Mouse (Mus musculus) right cerebral cortex, adult 2 months (tissue): ENCODE data around the gene Sema3c.

Experiments used
- DNase-seq, 2 experiments: peaks; one replicate each; pipeline ENCODE4 v3.0.0; 2021 to 2022; ENCODE audit warnings: low spot score in 2 of 2

Sema3c gene

DNA sequence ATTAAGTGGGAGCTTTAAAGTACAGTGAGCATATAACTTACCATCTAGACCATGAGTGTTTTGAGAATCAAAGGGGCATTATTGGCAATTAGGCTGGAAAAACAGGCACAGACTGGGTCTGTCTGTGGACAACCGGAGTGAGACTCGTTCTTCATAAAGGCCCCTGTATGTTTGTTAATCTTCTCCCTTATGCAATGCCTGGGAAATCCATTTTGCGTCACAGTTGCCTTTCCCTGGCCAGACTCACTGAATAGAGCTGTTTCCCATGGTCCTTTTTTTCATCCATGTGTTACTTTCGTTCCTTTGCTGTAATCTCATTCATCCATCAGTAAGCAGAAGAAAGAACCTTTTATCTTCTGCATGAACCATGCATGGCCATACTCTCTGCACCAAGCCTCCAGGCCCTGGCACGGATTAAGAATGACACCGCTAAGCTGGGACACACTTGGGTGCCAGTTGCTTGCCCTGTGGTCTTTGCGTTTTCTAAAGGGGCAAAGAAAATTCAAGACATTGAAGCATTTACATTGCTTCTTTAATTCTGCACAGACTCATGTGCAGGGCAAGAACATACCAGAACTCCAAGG lies 73.7 kb downstream of the Sema3c start:
- DNase-seq: no peak

DNA sequence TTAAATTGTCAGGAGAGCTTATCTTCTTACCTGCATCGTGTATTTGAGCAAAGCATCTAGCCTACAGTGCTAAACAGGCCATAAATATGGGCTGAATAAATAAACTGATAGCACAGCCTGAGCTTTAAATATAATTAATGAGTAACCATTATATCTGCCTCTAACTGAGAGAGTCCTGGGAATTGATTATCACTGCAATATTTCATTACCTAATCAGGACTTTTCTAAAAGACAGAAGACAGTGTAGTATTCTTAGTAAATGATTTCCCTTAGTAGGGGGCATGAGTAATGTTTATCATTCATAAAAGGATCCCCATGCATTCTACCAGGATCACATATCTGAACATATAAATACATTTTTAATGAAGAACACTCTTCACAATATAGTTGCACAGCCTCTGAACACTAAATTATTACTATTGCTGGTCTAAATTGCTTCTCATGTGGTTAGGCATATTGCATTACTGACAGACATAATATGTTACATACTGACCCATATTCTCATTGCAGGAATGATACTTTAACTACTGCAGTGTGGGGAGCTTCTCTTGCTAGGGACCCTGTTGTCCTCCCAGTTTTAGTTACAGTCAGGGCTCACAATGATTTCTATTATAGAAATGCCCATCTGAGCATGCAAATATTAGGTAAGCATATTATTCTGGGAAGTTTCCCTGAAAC lies 74.9 kb downstream of the Sema3c start:
- DNase-seq: no peak

DNA sequence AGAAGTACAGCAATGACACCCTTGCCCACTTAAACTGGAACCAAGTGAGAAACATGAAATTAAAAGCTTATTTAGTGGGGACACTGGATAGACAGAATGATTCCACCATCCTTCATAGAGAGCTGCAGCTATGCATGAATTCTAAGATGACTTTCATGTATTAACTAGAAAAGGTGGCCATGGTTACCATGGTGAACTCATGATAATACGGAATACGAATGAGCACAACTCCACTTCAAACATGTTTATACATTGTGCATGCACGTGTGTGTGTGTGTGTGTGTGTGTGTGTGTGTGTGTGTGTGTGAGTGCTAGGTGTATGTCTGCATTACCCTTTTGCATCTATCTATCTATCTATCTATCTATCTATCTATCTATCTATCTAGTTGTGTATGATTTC lies 87.1 kb downstream of the Sema3c start:
- no peak for DNase-seq

DNA sequence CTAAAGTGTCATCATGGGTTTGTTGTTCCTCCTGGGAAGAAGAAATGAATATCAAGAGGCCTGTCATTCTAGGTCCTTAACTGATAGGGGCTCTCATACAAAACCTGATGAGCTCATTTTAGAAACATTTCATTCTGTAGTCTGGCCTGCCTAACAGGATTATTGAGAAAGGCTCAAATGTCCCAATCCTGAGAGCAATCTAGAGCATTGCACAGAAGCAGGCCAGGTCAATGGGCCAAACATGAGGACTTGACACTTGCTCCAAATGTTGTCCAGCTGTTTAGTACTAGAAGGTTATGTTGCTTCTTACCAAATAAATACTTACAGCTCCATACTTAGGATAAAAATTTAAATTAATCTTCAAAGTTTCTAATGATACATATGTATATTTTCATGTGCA lies 97.3 kb downstream of the Sema3c start:
- DNase-seq: no peak

DNA sequence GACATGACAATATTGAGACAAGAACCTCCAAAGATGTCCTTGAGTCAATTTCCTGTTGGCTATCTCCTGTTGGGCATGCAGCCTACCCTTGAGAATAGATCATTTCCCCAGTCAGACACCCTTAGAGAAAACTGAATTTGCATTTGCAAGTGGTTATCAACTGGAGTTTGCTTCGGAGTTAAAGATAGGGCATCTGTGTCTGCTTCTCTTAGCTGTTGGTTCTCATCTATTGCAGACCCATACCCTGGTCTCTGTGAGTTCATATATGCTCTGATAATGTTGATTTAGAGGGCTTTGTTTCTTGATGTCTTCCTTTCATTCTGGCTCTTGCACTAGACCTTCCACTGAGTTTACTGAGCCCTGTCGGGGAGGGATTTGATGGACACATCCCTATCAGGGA lies 106.8 kb downstream of the Sema3c start:
- DNase-seq: no peak

DNA sequence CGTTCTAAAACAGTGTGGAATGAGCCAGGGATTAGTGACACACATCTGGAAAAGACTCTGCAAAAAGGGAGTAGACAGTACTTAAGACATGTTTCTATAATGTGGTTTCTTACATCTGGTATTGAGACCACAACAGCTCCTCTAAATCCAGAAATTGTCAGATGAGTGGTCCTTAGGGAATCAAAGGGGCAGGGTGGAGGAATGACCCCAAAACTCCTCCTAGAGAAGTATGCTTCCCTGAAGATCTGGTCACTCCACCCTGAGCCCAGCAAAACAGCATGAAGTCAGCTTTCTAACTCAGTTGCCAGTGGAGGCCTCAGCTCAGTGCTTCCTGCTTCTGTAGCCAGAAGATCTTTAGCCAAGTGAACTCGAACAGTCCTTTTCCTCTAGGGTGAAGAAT lies 115.0 kb downstream of the Sema3c start:
- DNase-seq: no peak

DNA sequence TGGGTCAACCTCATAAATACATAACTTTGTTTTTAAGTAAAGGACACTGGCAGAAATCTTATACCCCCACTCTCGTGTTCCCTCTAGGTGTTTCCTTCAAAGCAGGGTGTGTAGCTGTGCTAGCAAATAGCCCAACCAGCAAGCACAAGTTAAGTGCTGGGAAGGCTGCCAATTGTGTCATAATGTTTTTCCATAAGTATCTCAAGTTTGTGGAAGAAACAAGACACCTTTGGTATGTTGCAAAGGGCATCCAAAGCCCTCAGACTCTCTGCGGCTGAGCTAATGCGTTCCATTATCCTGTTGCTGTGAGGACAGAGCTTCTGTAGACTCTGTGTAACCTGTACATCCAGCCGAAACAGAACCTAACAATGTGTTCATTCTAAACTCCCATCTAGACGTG lies 115.5 kb downstream of the Sema3c start:
- no peak for DNase-seq

DNA sequence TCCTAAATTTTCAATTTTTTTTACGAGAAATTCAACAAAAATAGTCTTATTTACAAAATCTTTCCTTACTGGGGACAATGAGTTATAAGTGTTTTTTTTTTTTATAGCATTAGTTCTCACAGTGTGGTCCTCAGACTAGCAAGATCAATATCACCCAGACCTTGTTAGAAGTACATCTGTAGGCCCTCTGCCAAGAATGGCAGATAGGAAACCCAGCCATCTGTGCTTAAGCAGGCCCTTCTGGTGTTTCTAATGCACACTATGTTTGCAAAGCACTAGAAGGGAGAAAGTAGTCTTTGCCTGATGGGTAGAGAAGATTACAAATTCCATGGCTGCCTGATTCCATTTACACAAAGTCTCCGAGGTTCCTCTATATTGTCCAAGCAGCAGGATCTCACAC lies 121.3 kb downstream of the Sema3c start:
- no peak for DNase-seq

DNA sequence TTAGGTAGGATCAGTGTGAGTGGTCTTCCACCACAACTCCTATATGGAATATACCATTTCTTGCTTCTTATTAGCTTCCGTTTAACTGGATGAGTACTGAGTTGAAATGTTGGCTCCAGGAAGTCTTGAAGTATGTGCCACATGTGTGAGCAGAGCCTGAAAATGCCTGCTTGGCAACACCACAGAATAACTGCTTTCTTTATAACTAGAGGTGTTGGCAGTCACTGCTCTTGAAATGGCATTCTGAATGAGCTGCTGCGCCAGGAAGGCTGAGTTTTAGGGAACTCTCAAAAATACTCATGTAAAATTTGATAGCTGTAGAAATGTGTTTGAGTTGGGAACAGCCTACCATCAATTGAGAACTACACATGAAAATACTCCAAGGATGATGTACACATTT lies 124.8 kb downstream of the Sema3c start:
- DNase-seq: no peak

DNA sequence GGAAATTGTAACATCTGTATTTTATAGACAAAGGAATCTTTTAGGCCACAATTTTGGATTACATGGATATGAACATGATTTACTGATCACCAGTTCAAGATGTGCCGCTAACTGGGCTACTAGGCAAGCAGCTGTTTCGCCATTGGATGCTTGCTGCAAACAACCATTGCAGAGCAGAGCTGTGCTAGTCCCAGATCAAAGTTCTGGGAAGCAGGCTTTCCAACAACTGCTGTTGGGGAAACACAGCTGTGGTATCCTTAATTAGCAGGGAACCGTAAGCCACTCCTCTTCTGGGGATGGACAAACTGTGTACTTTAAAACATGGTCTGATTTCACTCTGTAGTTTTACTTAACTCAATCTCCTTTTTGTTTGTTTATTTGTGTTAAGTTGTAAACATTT lies 130.1 kb downstream of the Sema3c start:
- DNase-seq: no peak

DNA sequence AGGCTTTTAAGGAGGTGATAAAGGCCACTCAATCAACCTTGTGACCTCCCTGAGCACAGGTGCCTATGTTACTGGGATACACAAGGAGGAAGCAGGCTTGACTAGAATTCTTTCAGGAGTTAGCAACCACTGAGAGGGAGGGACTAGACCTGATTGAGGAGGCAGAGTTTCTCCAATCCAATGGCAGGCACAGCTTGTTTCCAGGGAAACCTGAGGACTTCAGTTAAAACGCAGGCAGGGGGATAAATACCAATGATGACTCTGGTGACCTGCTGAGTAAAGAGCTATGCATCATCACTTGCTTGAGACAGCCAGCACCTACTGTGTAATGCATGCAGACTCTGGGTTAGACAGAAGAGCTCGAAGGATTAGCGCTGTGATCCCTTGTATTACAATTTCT lies 133.0 kb downstream of the Sema3c start:
- no peak for DNase-seq

DNA sequence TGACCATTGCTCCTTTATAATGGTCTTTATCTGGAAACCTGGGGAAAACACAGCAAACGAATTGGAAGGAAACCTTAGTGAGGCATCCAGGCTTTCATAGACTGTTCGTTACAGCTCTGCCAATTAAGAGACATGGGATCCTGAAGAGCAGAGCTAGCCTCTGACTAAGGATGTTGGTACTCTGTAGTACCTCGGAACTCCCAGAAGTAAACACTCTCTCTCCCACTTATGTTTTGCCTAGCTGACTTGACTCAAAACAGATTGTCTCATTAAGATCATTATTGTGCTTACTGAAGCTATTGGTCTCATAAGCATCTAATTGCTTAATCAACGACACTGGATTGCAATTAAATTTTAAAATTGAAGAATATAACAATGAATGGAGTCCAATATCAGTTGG lies 138.3 kb downstream of the Sema3c start:
- DNase-seq: no peak

DNA sequence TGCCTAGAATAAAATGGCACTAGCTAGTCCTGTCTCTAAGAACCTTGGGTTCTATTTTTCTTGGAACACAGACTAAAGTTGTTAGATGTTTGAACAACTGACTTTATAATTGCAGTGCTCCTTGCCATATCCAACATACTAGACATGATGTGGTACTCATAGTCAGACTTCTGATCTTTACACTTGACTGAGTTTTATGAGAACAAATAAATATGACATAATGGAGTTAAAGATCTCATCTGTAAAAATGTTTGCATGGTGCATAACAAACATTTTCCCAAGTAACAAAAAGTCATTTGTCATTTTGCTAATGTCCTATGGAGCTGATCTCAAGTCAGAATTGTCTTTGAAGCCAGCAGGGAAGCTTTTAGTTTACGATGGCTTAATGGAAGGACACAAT lies 141.1 kb downstream of the Sema3c start:
- DNase-seq: no peak

DNA sequence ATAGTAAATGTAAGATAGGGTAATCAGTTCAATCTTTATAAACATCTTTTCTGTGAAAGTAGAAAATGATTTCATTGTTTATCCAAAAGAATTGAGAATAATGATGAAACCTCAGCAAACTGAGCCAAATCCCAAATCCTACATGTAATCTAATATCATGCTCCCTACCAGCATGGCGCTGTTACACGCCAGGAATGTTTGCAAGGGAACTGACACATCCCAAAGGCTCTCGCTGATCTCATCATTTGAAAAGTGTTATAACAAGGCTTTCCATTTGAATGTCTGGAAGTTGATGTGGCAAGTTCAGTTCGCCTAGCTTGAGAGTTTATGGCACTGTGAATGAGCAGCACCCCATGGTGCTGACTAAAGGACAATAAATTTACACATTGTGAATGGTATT lies 145.9 kb downstream of the Sema3c start:
- DNase-seq: no peak

DNA sequence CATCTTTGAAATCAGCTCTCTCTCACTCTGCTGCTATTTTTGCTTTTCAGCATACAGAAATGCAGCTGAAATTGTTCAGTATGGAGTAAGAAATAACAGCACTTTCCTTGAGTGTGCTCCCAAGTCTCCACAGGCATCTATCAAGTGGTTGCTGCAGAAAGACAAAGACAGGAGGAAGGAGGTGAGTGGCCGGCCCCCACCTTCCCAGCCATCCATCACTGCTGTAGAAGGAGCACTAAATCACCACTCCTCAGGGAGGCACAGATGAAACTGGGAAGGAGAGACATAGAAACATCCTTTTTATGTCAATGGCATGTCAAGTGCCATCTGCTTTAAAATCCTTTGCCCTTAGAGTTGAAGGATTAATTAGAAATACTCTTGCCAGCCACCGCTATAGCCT lies 149.9 kb downstream of the Sema3c start:
- no peak for DNase-seq

DNA sequence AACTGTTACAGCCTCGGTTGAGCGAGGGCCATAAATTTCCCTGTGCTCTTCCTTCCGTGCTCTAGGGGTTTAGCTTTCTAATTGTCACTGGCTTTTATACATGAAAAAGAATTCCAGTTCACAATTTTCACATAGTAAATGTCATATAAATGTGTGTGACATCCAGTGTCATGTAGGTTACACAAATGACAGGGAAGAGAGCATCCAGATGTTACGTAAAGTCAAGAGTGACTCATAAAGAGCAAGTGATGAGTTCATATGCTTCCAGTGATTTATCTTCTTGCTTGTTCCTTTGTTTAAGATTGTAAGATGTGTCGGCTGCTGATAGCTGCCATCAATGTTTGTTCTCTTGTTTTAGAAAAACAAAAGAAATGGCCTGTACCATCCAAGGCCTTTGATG lies 154.0 kb downstream of the Sema3c start:
- no peak for DNase-seq

DNA sequence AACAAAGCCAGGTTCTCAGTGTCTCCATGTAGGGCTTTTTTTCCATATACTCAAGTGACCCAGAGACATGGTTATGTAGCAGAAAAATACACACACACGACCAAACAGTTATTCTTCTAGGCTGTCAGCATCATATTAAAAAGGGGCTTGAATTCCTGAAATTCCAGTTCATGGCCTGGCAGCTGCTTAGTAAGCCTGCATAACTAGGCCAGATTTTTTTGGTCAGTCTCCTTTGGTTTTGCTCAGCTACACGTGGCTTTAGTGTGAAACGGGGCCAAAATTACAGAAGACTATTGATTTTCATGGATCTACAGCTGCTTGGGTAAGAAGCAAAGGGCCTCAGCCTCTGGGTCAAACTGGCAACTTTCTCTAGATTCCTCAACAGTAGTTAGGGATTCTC lies 165.7 kb downstream of the Sema3c start:
- no peak for DNase-seq

DNA sequence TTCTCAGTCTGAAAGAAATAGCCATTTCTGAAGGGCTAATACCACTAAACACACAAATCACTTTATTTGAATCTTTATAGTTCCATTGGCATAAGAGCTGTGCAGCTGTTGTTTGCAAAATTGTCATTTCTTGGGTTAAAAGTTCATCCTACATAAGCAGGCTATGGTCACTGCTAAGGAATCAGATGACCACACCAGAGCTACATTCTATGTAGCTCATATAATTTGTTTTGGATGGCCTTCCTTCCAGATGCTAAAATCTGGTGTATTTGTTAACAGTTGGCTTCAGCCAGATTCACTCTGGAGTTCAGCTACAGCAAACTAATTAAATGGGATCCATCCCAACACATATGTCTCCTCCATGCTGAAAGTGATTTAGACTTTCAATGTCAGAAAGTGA lies 172.4 kb downstream of the Sema3c start:
- DNase-seq: no peak

DNA sequence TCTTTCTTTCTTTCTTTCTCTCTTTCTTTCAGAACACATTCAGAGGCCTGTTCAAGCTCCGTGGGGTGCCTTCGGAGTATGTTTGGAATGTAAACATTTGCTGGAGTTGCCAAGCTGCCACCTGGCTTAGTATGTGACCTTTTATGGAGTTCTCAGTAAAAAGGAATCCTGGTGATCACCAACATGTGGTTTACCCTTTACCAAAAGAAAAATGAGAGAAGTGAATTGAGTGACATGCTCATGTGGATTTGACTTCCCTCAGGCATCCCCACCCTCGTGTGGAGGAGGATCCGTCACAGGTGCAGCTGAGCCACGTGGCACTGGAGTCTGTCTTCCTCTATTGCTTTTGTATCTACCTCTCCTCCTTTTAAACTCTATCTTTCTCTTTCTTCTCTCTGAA lies 173.1 kb downstream of the Sema3c start:
- no peak for DNase-seq

DNA sequence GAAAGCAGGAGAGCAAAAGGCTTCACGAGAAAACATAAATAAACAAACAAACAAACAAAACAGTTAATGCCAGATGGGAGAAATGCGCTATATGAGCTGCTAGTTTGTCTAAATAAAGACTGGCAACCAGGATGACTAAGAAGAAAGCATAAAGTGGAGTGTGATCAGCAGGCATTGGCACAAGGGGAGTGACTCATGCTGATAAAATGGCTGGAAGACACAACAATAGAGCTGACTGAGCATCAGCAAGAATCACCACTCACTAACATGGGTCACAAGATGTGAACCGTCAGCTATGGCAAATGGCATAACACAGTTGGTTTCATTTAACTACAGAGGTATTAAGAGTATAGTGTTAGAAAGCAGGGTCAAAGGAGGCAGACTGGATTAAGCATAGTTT lies 174.2 kb downstream of the Sema3c start:
- no peak for DNase-seq

DNA sequence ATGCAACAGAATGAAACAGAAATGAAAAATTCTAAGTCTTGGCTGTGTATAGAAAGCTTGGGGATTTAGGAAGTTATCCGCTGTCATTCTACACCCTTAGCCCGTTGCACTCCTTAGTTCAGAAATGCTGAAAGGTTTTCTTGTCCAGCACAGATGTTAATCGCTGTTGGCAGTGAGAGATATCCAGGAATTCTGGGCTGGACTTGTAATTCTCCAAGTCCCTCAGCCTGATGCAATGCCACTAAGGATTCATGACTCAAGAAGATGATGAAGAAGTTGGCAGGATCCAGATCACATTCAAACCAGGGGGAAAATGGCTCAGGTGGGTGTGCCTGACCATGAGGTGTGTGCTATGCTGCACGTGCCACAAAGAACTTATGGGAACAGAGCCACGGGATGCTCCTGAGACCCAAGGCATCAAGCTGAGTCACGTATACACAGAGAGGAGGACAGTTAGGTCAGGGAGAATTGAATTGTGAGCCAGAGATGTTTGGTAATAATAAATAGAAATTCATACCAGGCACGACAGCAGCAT lies 179.5 kb downstream of the Sema3c start:
- no peak for DNase-seq

DNA sequence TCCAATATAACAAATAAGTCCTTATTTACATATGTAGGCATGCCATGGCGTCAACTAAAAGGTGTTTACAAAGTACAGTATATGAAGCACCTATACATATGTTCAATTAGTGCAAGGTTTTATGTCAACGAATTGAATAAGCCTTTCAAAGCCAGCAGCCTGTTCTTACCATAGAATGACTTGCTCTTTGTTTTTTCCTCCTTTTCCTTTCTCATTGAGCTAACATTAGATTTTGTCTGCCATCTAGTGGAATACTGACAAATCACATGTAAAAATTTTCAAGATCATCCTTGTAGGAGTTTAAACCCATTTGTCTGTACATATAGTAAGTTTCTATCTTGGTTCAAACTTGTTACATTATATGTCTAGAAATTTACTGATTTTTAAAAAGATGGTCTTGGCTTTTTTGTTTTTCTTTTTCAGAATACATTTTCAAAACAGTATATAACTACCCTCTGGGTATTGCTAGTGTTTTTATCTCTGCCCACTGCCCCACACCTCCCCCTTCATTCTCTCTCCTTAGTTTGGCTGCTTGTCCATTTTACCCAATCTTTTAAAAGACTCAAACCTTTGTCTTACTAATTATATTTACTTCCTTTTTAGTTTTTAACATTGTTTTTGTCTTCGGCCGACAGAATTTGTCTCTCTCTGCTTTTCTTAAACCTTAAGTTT lies 192.1 kb downstream of the Sema3c start:
- no peak for DNase-seq

DNA sequence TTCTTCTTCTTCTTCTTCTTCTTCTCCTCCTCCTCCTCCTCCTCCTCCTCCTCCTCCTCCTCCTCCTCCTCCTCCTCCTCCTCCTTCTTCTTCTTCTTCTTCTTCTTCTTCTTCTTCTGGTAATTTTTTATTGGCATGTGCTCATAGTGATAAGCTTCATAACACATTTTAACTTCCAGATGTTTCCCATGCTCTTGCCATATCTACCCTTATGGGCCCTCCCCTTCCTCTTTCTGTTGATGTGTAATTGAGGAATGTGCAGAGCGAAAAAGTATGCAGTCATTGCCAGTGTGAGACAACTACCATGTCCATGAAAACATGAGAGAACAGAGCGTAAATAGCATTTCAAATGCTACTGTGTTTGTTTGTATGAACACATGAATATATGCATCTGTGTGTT lies 196.2 kb downstream of the Sema3c start:
- no peak for DNase-seq
